In the genomic region with DNA sequence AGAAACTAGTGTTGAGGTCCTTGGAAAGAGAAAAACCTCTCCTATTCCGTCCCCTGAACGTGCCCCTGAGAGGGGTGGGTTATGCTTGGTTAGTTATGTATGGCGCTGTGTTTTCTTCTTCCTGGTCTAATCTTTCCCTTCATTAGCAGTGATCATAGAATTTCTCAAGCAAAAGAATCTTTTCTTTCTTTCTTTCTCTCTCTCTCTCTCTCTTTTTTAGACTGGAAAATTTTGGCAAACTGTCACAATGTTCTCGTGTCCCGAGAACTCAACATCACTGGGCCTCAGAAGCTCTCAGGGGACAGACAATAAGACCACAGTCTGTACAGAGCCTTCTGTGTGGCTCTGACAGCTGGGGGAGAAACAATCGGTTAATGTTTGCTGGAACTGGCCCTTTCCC, we compare ENCODE assay signal across 11 mouse cellular contexts. TPM values are rescaled to one million over a fixed set of nuclear protein-coding genes. Genes with fewer than 3 reads are reported as not detected.
DNase-seq lines count a peak whose midpoint lies in the region; ATAC-seq and TF ChIP-seq lines count a peak whose summit lies in the region.
"Had no signal": no experiment of that assay in that cellular context is flagged by ENCODE, and none has a peak within 500 bp of the region (broad histone marks: within the 10 kb centered on the region; RNA-seq: fewer than 3 reads in every experiment).

No protein-coding gene starts in this region.

- no peaks in the 10 kb centered on the region for H3K27me3 ChIP-seq in heart, embryonic 16.5 days (ENCODE audit: control insufficient read depth, insufficient read depth, low read length)
- H3K27me3 ChIP-seq in stomach, embryonic 14.5 days (ENCODE audit: control insufficient read depth, insufficient read depth, low read length) = no peaks in the 10 kb centered on the region
- H3K27me3 ChIP-seq in stomach, postnatal 0 days (ENCODE audit: control insufficient read depth, insufficient read depth, low read length) = no peaks in the 10 kb centered on the region
- H3K27me3 ChIP-seq in hindbrain, embryonic 13.5 days = peaks cover 37% of the 10 kb centered on the region
- H3K27me3 ChIP-seq: heart, embryonic 12.5 days had no signal

- H3K4me1 ChIP-seq in heart, embryonic 16.5 days (ENCODE audit: control insufficient read depth, insufficient read depth, low read length) = no peaks in the 10 kb centered on the region
- H3K4me1 ChIP-seq in stomach, embryonic 14.5 days (ENCODE audit: control insufficient read depth, insufficient read depth, low read length) = no peaks in the 10 kb centered on the region
- H3K4me1 ChIP-seq in stomach, postnatal 0 days (replicated peaks; ENCODE audit: control insufficient read depth, insufficient read depth) = 0 out of 2 replicates have a peak, but pooled peaks cover 2% of the 10 kb centered on the region
- peaks cover 29% of the 10 kb centered on the region for H3K4me1 ChIP-seq in hindbrain, embryonic 13.5 days (replicated peaks)

- TF ChIP-seq EP300 in stomach, postnatal 0 days (optimal IDR thresholded peaks at IDR 0.05) = no peak

- DNase-seq in heart, postnatal 36 days = no peak
- no peak for DNase-seq in stomach, postnatal 0 days (ENCODE audit: low spot score)
- no peak for DNase-seq in thymus, postnatal 36 days
- DNase-seq in right cerebral cortex, postnatal 10 days (ENCODE audit: low spot score in 2 of 2) = no peak
- DNase-seq: cerebellum, postnatal 25 days; kidney, adult 9 months; lung, adult 2 months had no signal

- TF ChIP-seq CTCF in stomach, postnatal 0 days (IDR thresholded peaks at IDR 0.05; ENCODE audit: low read depth) = no peak

- H3K4me3 ChIP-seq in heart, embryonic 16.5 days (ENCODE audit: low read length) = no peak overlapping the region
- no peak overlapping the region for H3K4me3 ChIP-seq in stomach, embryonic 14.5 days (ENCODE audit: low read depth, low read length)
- no peak overlapping the region for H3K4me3 ChIP-seq in stomach, postnatal 0 days (ENCODE audit: low read depth, low read length)
- H3K4me3 ChIP-seq in hindbrain, embryonic 13.5 days = no peak overlapping the region
- H3K4me3 ChIP-seq: heart, embryonic 12.5 days had no signal

- no peak overlapping the region for H3K9ac ChIP-seq in heart, embryonic 16.5 days (ENCODE audit: low read length)
- no peak overlapping the region for H3K9ac ChIP-seq in stomach, embryonic 14.5 days (replicated peaks; ENCODE audit: low read depth, low read length)
- no peak overlapping the region for H3K9ac ChIP-seq in stomach, postnatal 0 days (ENCODE audit: low read length)
- H3K9ac ChIP-seq in hindbrain, embryonic 13.5 days = no peak overlapping the region
- H3K9ac ChIP-seq: heart, embryonic 12.5 days had no signal

- H3K36me3 ChIP-seq in heart, embryonic 16.5 days (ENCODE audit: control insufficient read depth, insufficient read depth) = no peaks in the 10 kb centered on the region
- H3K36me3 ChIP-seq in stomach, embryonic 14.5 days (ENCODE audit: control insufficient read depth, insufficient read depth, low read length) = no peaks in the 10 kb centered on the region
- no peaks in the 10 kb centered on the region for H3K36me3 ChIP-seq in stomach, postnatal 0 days (ENCODE audit: control insufficient read depth, insufficient read depth, low read length)
- H3K36me3 ChIP-seq in hindbrain, embryonic 13.5 days = no peaks in the 10 kb centered on the region
- H3K36me3 ChIP-seq: heart, embryonic 12.5 days had no signal

- intact Hi-C loops in heart, postnatal 36 days (cut with DNase I) = no loop called here

- H3K9me3 ChIP-seq in heart, embryonic 16.5 days (replicated peaks; ENCODE audit: control insufficient read depth, low read length) = no peaks in the 10 kb centered on the region
- no peaks in the 10 kb centered on the region for H3K9me3 ChIP-seq in stomach, embryonic 14.5 days (ENCODE audit: control insufficient read depth, low read depth, low read length)
- H3K9me3 ChIP-seq in stomach, postnatal 0 days (ENCODE audit: control insufficient read depth, low read length) = no peaks in the 10 kb centered on the region
- H3K9me3 ChIP-seq in hindbrain, embryonic 13.5 days = no peaks in the 10 kb centered on the region
- H3K9me3 ChIP-seq: heart, embryonic 12.5 days had no signal

- 56% methylated on average over 6 of the region's 6 CpGs for WGBS in heart, embryonic 16.5 days
- WGBS in stomach, embryonic 14.5 days = 69% methylated on average over 6 of the region's 6 CpGs
- 50% methylated on average over 6 of the region's 6 CpGs for WGBS in stomach, postnatal 0 days
- WGBS in hindbrain, embryonic 13.5 days = 19% methylated on average over 6 of the region's 6 CpGs

- no peak overlapping the region for H3K4me2 ChIP-seq in heart, embryonic 16.5 days (ENCODE audit: low read depth, low read length)
- no peak overlapping the region for H3K4me2 ChIP-seq in stomach, embryonic 14.5 days (replicated peaks; ENCODE audit: low read depth, low read length)
- H3K4me2 ChIP-seq in stomach, postnatal 0 days (replicated peaks; ENCODE audit: low read depth) = no peak overlapping the region
- no peak overlapping the region for H3K4me2 ChIP-seq in hindbrain, embryonic 13.5 days
- H3K4me2 ChIP-seq: heart, embryonic 12.5 days had no signal

- no peak for ATAC-seq in heart, embryonic 16.5 days (replicated peaks; ENCODE audit: extremely low read depth, insufficient read depth, low FRiP score)
- ATAC-seq in stomach, embryonic 14.5 days (ENCODE audit: insufficient number of reproducible peaks, insufficient read depth, low FRiP score, low read depth) = no peak
- no peak for ATAC-seq in stomach, postnatal 0 days (ENCODE audit: low FRiP score, low TSS enrichment)
- no peak for ATAC-seq in hindbrain, embryonic 13.5 days (ENCODE audit: low FRiP score)

- peak overlapping the region; percentile 26 for H3K27ac ChIP-seq in heart, embryonic 16.5 days (ENCODE audit: low read length)
- H3K27ac ChIP-seq in stomach, embryonic 14.5 days (ENCODE audit: low read length) = peak overlapping the region; percentile 28; the same call in 1 of the 2 replicates
- H3K27ac ChIP-seq in stomach, postnatal 0 days (replicated peaks) = no peak overlapping the region
- 0 out of 2 replicates have a peak overlapping the region, but pooled peaks have one; percentile 30 for H3K27ac ChIP-seq in hindbrain, embryonic 13.5 days

RNA-seq across cellular contexts. Expression of gene Sowaha, which starts 15.3 kb away (rescaled TPM):
- 0.17 and 0.18 TPM in 2 replicates for polyA plus RNA-seq in heart, embryonic 16.5 days (2015; fragmentation: Nextera tagmentation; extraction: Ambion mirVana)
- total RNA-seq in heart, postnatal 36 days (2021) = under 1 TPM; 0.14 TPM
- 0.13 and 0.24 TPM in 2 replicates for polyA plus RNA-seq in stomach, embryonic 14.5 days (2014; fragmentation: Nextera tagmentation; extraction: Ambion mirVana)
- polyA plus RNA-seq in stomach, postnatal 0 days (2015; fragmentation: Nextera tagmentation; extraction: Ambion mirVana) = 0.91 and 1.1 TPM in 2 replicates
- 0.55 and 0.71 TPM in 2 replicates for polyA plus RNA-seq in hindbrain, embryonic 13.5 days (2015; fragmentation: Nextera tagmentation; extraction: Ambion mirVana)

RNA-seq across cellular contexts. Expression of gene Gm9945, which starts 15.5 kb away (rescaled TPM):
- polyA plus RNA-seq in heart, embryonic 16.5 days (2015; fragmentation: Nextera tagmentation; extraction: Ambion mirVana) = not detected in 2 replicates
- total RNA-seq in heart, postnatal 36 days (2021) = not detected
- not detected in 2 replicates for polyA plus RNA-seq in stomach, embryonic 14.5 days (2014; fragmentation: Nextera tagmentation; extraction: Ambion mirVana)
- polyA plus RNA-seq in stomach, postnatal 0 days (2015; fragmentation: Nextera tagmentation; extraction: Ambion mirVana) = 0.11 TPM in 1 of 2 replicates, not detected in the other
- polyA plus RNA-seq in hindbrain, embryonic 13.5 days (2015; fragmentation: Nextera tagmentation; extraction: Ambion mirVana) = 0.28 TPM in 1 of 2 replicates, not detected in the other
- polyA plus RNA-seq: heart, embryonic 12.5 days; lung, adult 2 months had no signal

RNA-seq across cellular contexts. Expression of gene Sept8, which starts 23.6 kb away (rescaled TPM):
- 22.9 and 23.3 TPM in 2 replicates for polyA plus RNA-seq in heart, embryonic 16.5 days (2015; fragmentation: Nextera tagmentation; extraction: Ambion mirVana)
- total RNA-seq in heart, postnatal 36 days (2021) = 10 to 100 TPM; 28.4 to 35.3 TPM
- 24.5 and 26.1 TPM in 2 replicates for polyA plus RNA-seq in stomach, embryonic 14.5 days (2014; fragmentation: Nextera tagmentation; extraction: Ambion mirVana)
- polyA plus RNA-seq in stomach, postnatal 0 days (2015; fragmentation: Nextera tagmentation; extraction: Ambion mirVana) = 21.2 and 21.5 TPM in 2 replicates
- polyA plus RNA-seq in hindbrain, embryonic 13.5 days (2015; fragmentation: Nextera tagmentation; extraction: Ambion mirVana) = 16.4 and 17.3 TPM in 2 replicates

RNA-seq across cellular contexts. Expression of gene Gm9837, which starts 25.1 kb away (rescaled TPM):
- not detected in 2 replicates for polyA plus RNA-seq in heart, embryonic 16.5 days (2015; fragmentation: Nextera tagmentation; extraction: Ambion mirVana)
- not detected for total RNA-seq in heart, postnatal 36 days (2021)
- not detected in 2 replicates for polyA plus RNA-seq in stomach, embryonic 14.5 days (2014; fragmentation: Nextera tagmentation; extraction: Ambion mirVana)
- polyA plus RNA-seq in stomach, postnatal 0 days (2015; fragmentation: Nextera tagmentation; extraction: Ambion mirVana) = not detected in 2 replicates
- polyA plus RNA-seq in hindbrain, embryonic 13.5 days (2015; fragmentation: Nextera tagmentation; extraction: Ambion mirVana) = not detected in 2 replicates
- polyA plus RNA-seq: heart, embryonic 12.5 days; lung, adult 2 months had no signal

RNA-seq across cellular contexts. Expression of gene Shroom1, which starts 38.4 kb away (rescaled TPM):
- 1.3 and 1.8 TPM in 2 replicates for polyA plus RNA-seq in heart, embryonic 16.5 days (2015; fragmentation: Nextera tagmentation; extraction: Ambion mirVana)
- total RNA-seq in heart, postnatal 36 days (2021) = under 1 TPM; 0.39 to 0.76 TPM
- polyA plus RNA-seq in stomach, embryonic 14.5 days (2014; fragmentation: Nextera tagmentation; extraction: Ambion mirVana) = 0.98 and 1.1 TPM in 2 replicates
- 1.3 and 1.7 TPM in 2 replicates for polyA plus RNA-seq in stomach, postnatal 0 days (2015; fragmentation: Nextera tagmentation; extraction: Ambion mirVana)
- polyA plus RNA-seq in hindbrain, embryonic 13.5 days (2015; fragmentation: Nextera tagmentation; extraction: Ambion mirVana) = 2.5 and 2.6 TPM in 2 replicates
